Comparison of ENCODE assay signal across 27 mouse cellular contexts in the genomic region with DNA sequence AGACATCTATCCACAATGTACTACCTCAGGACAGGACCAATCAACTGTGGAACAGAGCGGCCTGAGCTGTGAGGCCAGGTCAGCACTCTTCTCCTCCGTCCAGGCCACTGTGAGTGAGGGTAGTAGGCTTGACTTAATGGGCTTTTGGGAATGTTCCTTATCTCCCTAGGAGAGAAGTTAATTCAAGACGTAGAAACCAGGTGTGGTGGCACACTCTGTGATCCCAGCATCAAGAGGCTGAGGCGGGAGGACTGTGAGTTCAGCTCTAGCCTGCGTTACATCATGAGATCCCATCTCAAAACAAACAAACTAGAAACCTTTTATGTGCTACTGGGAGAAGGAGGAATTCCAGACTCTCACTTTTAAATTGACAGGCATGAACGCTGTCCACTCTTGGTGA.
"Had no signal": no experiment of that assay in that cellular context is flagged by ENCODE, and none has a peak within 500 bp of the region (broad histone marks: within the 10 kb centered on the region; RNA-seq: fewer than 3 reads in every experiment).

No protein-coding gene starts in this region.

- H3K4me2 ChIP-seq: heart, embryonic 11.5 days; heart, embryonic 13.5 days; heart, embryonic 15.5 days; hindbrain, embryonic 12.5 days; hindbrain, embryonic 14.5 days; intestine, embryonic 15.5 days; kidney, embryonic 15.5 days; limb, embryonic 13.5 days; limb, embryonic 15.5 days; liver, embryonic 12.5 days had no signal

- H3K27me3 ChIP-seq: hindbrain, embryonic 12.5 days; intestine, embryonic 15.5 days; kidney, embryonic 15.5 days; limb, embryonic 13.5 days; limb, embryonic 15.5 days; liver, embryonic 12.5 days had no signal

- H3K9me3 ChIP-seq: heart, embryonic 13.5 days; heart, embryonic 15.5 days; hindbrain, embryonic 10.5 days; hindbrain, embryonic 12.5 days; intestine, embryonic 15.5 days; kidney, embryonic 15.5 days; limb, embryonic 13.5 days; limb, embryonic 15.5 days; liver, embryonic 12.5 days had no signal

- H3K9ac ChIP-seq: heart, embryonic 13.5 days; heart, embryonic 15.5 days; hindbrain, embryonic 12.5 days; hindbrain, embryonic 14.5 days; intestine, embryonic 15.5 days; kidney, embryonic 15.5 days; limb, embryonic 13.5 days; limb, embryonic 15.5 days; liver, embryonic 12.5 days; liver, embryonic 14.5 days had no signal

- ATAC-seq: hindbrain, embryonic 16.5 days; inflammation-experienced regulatory T-cells, adult 6 months; intestine, embryonic 15.5 days; liver, embryonic 12.5 days had no signal

- H3K4me1 ChIP-seq: heart, embryonic 13.5 days; heart, embryonic 15.5 days; hindbrain, embryonic 10.5 days; hindbrain, embryonic 12.5 days; intestine, embryonic 15.5 days; kidney, embryonic 15.5 days; limb, embryonic 15.5 days; liver, embryonic 12.5 days had no signal

- H3K27ac ChIP-seq: gastrocnemius, adult 2 months; heart, adult 2 months; heart, embryonic 13.5 days; heart, embryonic 15.5 days; hindbrain, embryonic 10.5 days; hindbrain, embryonic 12.5 days; hindbrain, embryonic 14.5 days; intestine, embryonic 15.5 days; kidney, embryonic 15.5 days; limb, embryonic 13.5 days; limb, embryonic 15.5 days; liver, embryonic 12.5 days; liver, embryonic 14.5 days had no signal

- H3K36me3 ChIP-seq: heart, embryonic 13.5 days; heart, embryonic 15.5 days; hindbrain, embryonic 10.5 days; hindbrain, embryonic 12.5 days; intestine, embryonic 15.5 days; limb, embryonic 13.5 days; liver, embryonic 12.5 days had no signal

- DNase-seq: gastrocnemius, adult 2 months; gastrocnemius, postnatal 10 days; gastrocnemius, postnatal 25 days; heart, adult 2 months; heart, postnatal 4 days; kidney, adult 11 months; kidney, adult 2 months; kidney, adult 9 months; kidney, postnatal 10 days; kidney, postnatal 36 days; layer of hippocampus, adult 9-11 months; layer of hippocampus, postnatal 36 days; left cerebral cortex, postnatal 4 days had no signal

- H3K4me3 ChIP-seq: gastrocnemius, adult 2 months; heart, adult 2 months; heart, embryonic 13.5 days; heart, embryonic 15.5 days; hindbrain, embryonic 10.5 days; hindbrain, embryonic 12.5 days; intestine, embryonic 15.5 days; kidney, embryonic 15.5 days; limb, embryonic 13.5 days; limb, embryonic 15.5 days; liver, embryonic 12.5 days had no signal
